In the genomic region with DNA sequence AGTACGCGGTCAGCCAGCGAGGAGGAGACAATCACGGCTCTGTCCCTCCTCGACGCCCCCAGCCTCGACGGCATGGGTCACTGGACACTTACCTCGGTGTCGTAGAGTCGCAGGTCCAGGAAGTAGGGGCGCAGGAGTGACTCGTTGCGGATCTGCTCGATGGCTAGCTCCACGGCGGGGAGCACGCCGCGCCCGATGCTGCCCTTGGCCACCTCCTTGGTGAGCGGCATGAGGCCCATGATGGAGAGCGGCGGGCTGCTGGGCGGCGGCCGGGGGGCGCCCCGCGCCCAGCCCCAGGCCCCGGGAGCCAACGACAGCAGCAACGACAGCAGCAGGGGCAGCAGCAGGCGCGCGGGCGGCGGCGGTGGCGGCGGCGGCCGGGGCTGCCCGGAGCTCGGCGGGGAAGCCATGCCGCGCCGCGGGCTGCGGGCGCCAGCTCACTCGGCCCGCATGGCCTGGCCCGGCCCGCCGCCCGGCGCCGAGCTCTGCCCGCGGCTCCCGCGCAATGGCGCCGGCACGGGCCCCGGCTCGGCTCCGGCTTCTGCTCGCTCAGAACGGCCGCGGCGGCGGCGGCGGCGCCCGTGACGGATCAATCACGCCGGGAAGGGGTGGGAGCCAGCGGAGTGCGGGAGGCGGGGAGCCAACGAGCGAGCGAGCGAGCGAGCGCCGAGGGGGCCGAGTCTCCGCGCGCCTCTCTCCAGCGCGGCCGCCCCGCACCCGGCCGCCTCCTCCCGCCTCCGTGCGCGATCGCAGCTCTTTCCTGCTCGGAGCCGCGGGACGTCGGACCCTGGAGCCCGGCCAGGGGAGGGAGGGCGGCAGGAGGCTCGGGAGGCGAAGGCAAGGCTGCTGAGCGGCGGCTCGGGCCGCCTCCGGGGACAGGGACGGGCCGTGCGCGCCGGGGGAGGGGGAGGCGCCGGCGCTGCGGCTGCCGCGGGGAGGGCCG, we compare ENCODE assay signal across 9 mouse cellular contexts. TPM values are rescaled to one million over a fixed set of nuclear protein-coding genes. Genes with fewer than 3 reads are reported as not detected.
A peak's percentile ranks its signal among the peaks of the same experiment; 100 is the strongest.
DNase-seq lines count a peak whose midpoint lies in the region; ATAC-seq and TF ChIP-seq lines count a peak whose summit lies in the region.
"Had no signal": no experiment of that assay in that cellular context is flagged by ENCODE, and none has a peak within 500 bp of the region (broad histone marks: within the 10 kb centered on the region; RNA-seq: fewer than 3 reads in every experiment).

A gene (minus strand): TSS at position 858 of the 943 bp plus-strand sequence.

- no peak within 1 kb of the TSS for H3K27ac ChIP-seq in heart, adult 2 months
- H3K27ac ChIP-seq in forebrain, embryonic 13.5 days, result peak within 1 kb of the TSS; percentile 82
- no peak within 1 kb of the TSS for H3K27ac ChIP-seq in liver, embryonic 16.5 days (ENCODE audit: low read length)
- no peak within 1 kb of the TSS for H3K27ac ChIP-seq in stomach, embryonic 15.5 days

- H3K4me2 ChIP-seq in forebrain, embryonic 13.5 days, result peak within 1 kb of the TSS; percentile 88
- peak within 1 kb of the TSS; percentile 44 for H3K4me2 ChIP-seq in liver, embryonic 16.5 days (ENCODE audit: low read depth, low read length)
- H3K4me2 ChIP-seq in stomach, embryonic 15.5 days, result peak within 1 kb of the TSS; percentile 88

- H3K4me1 ChIP-seq in heart, adult 2 months (ENCODE audit: control insufficient read depth, insufficient read depth, low read length), result no peaks in the 10 kb centered on the region
- H3K4me1 ChIP-seq in forebrain, embryonic 13.5 days, result peaks cover 32% of the 10 kb centered on the region
- H3K4me1 ChIP-seq in liver, embryonic 16.5 days (ENCODE audit: control insufficient read depth, low read depth, low read length), result no peaks in the 10 kb centered on the region; the same call in 1 of the 2 replicates
- H3K4me1 ChIP-seq in stomach, embryonic 15.5 days, result peaks cover 10% of the 10 kb centered on the region; the same call in 1 of the 2 replicates

- H3K4me3 ChIP-seq in heart, adult 2 months, result peak within 1 kb of the TSS; percentile 28; the same call in 1 of the 2 replicates
- peak within 1 kb of the TSS; percentile 63 for H3K4me3 ChIP-seq in forebrain, embryonic 13.5 days
- peak within 1 kb of the TSS; percentile 40 for H3K4me3 ChIP-seq in liver, embryonic 16.5 days (ENCODE audit: low read depth, low read length)
- H3K4me3 ChIP-seq in stomach, embryonic 15.5 days (replicated peaks), result peak within 1 kb of the TSS; percentile 46

- ATAC-seq in forebrain, embryonic 13.5 days, result peak; percentile 78
- ATAC-seq in liver, embryonic 16.5 days (ENCODE audit: low read depth), result no peak
- ATAC-seq in stomach, embryonic 15.5 days (ENCODE audit: insufficient read depth, low FRiP score, low read depth), result no peak

- no peak within 1 kb of the TSS for H3K9ac ChIP-seq in heart, adult 2 months (ENCODE audit: low read depth, low read length)
- peak within 1 kb of the TSS; percentile 72 for H3K9ac ChIP-seq in forebrain, embryonic 13.5 days
- H3K9ac ChIP-seq in liver, embryonic 16.5 days (ENCODE audit: low read depth, low read length), result no peak within 1 kb of the TSS
- H3K9ac ChIP-seq in stomach, embryonic 15.5 days, result no peak within 1 kb of the TSS

- peaks cover 11% of the 10 kb centered on the region for H3K27me3 ChIP-seq in heart, adult 2 months (ENCODE audit: control insufficient read depth, insufficient read depth, low read length)
- H3K27me3 ChIP-seq in forebrain, embryonic 13.5 days, result peaks cover 68% of the 10 kb centered on the region
- peaks cover 48% of the 10 kb centered on the region for H3K27me3 ChIP-seq in liver, embryonic 16.5 days (ENCODE audit: control insufficient read depth, insufficient read depth, low read depth, low read length)
- H3K27me3 ChIP-seq in stomach, embryonic 15.5 days (replicated peaks), result peaks cover 66% of the 10 kb centered on the region

- DNase-seq in heart, adult 2 months, result no peak
- no peak for DNase-seq in heart, adult 18-20 months
- DNase-seq in brain, embryonic 18.5 days (ENCODE audit: low read depth, low spot score), result peak; percentile 37
- peak; percentile 33 to 38 for DNase-seq in kidney, postnatal 4 days
- DNase-seq in ovary, postnatal 10 days (ENCODE audit: low spot score), result no peak

- no peak for TF ChIP-seq CTCF in heart, adult 2 months (IDR thresholded peaks at IDR 0.05)

- no peaks in the 10 kb centered on the region for H3K9me3 ChIP-seq in forebrain, embryonic 13.5 days (replicated peaks)
- H3K9me3 ChIP-seq in liver, embryonic 16.5 days (replicated peaks; ENCODE audit: control insufficient read depth, low read length), result no peaks in the 10 kb centered on the region
- H3K9me3 ChIP-seq in stomach, embryonic 15.5 days, result no peaks in the 10 kb centered on the region

- TF ChIP-seq POLR2A in heart, adult 2 months (IDR thresholded peaks at IDR 0.05; ENCODE audit: insufficient read depth, low read depth, low read length), result no peak

- no peaks in the 10 kb centered on the region for H3K79me2 ChIP-seq in heart, adult 2 months (replicated peaks; ENCODE audit: control insufficient read depth, insufficient read depth, low read length)

- no peak for TF ChIP-seq EP300 in heart, adult 2 months (IDR thresholded peaks at IDR 0.05; ENCODE audit: insufficient read depth, low read depth, low read length)

- H3K36me3 ChIP-seq in heart, adult 2 months (ENCODE audit: control insufficient read depth, insufficient read depth, low read length), result no peaks in the 10 kb centered on the region
- no peaks in the 10 kb centered on the region for H3K36me3 ChIP-seq in forebrain, embryonic 13.5 days (ENCODE audit: poor library complexity, severe bottlenecking)
- H3K36me3 ChIP-seq in liver, embryonic 16.5 days (ENCODE audit: control insufficient read depth, insufficient read depth), result no peaks in the 10 kb centered on the region
- no peaks in the 10 kb centered on the region for H3K36me3 ChIP-seq in stomach, embryonic 15.5 days

- intact Hi-C loops in heart, adult 2 months (cut with DNase I), result no loop called here

- 6% methylated on average over 124 of the region's 134 CpGs for WGBS in heart, adult 2 months
- WGBS in forebrain, embryonic 13.5 days, result 1% methylated on average over 70 of the region's 134 CpGs
- 1% methylated on average over 111 of the region's 134 CpGs for WGBS in liver, embryonic 16.5 days (ENCODE audit: insufficient replicate concordance)
- 2% methylated on average over 96 of the region's 134 CpGs for WGBS in stomach, embryonic 15.5 days

RNA-seq across cellular contexts. Expression of the gene that starts here (rescaled TPM):
- under 1 TPM in 1 of 2 experiments, not detected in 1; 0.09 TPM for total RNA-seq in heart, adult 2 months (2021)
- 0.03 and 0.18 TPM in 2 replicates for polyA plus RNA-seq in heart, adult 2 months (2012; rRNA removed)
- not detected for total RNA-seq in heart, adult 18-20 months (2021)
- 0.88 and 1.5 TPM in 2 replicates for polyA plus RNA-seq in forebrain, embryonic 13.5 days (2015; fragmentation: Nextera tagmentation; extraction: Ambion mirVana)
- 0.06 and 0.11 TPM in 2 replicates for polyA plus RNA-seq in liver, embryonic 16.5 days (2015; fragmentation: Nextera tagmentation; extraction: Ambion mirVana)
- 0.08 and 0.12 TPM in 2 replicates for polyA plus RNA-seq in stomach, embryonic 15.5 days (2015; fragmentation: Nextera tagmentation; extraction: Ambion mirVana)
- polyA plus RNA-seq: C2C12 had no signal

Comparison
In these comparisons a context has a peak if more than half of its experiments do, and no peak if none do; other contexts are left out.
1. DNase-seq: peak in brain, embryonic 18.5 days (single experiment) and kidney, postnatal 4 days (2 of 2); none in heart, adult 2 months (0 of 2), heart, adult 18-20 months (0 of 2) and ovary, postnatal 10 days (single experiment).
2. Peak in every context shown above with its lines, with median percentiles within 50 percentile points of each other: H3K4me3 ChIP-seq and H3K4me2 ChIP-seq.